In the genomic region with DNA sequence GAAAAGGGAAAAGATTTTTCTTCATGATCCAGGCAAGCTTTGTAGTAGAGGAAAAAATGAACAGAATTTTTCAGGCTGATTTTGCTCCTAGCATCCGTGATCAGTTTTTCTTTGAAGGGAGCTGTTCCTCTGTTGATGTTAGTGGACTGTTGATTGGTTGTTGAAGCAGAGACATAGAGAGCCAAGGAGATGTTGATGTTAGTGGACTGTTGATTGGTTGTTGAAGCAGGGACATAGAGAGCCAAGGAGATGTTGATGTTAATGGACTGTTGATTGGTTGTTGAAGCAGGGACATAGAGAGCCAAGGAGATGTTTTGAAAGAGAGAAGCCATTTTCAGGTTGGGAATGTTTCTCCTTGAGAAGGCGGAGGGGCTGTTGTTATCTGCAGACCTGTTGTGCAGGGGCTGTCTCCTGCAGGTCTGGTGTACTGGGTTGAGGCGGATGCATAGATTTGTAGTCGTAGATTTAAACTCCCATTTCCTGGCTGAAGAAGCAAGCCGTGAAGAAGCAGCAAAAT, we compare ENCODE assay signal across 15 mouse cellular contexts. TPM values are rescaled to one million over a fixed set of nuclear protein-coding genes. Genes with fewer than 3 reads are reported as not detected.
A peak's percentile ranks its signal among the peaks of the same experiment; 100 is the strongest.
DNase-seq lines count a peak whose midpoint lies in the region; ATAC-seq and TF ChIP-seq lines count a peak whose summit lies in the region.
"Had no signal": no experiment of that assay in that cellular context is flagged by ENCODE, and none has a peak within 500 bp of the region (broad histone marks: within the 10 kb centered on the region; RNA-seq: fewer than 3 reads in every experiment).

No protein-coding gene starts in this region.

- no peak for DNase-seq in forebrain, postnatal 0 days
- DNase-seq in forebrain, embryonic 11.5 days (ENCODE audit: low spot score), result no peak
- no peak for DNase-seq in intestine, embryonic 14.5 days (ENCODE audit: low spot score)
- peak; percentile 85 for DNase-seq in brain, adult 2 months (ENCODE audit: low read depth, low spot score)
- DNase-seq in lung, postnatal 10 days, result peak; percentile 44
- DNase-seq in embryo, embryonic 9.5 days (ENCODE audit: extremely low spot score), result no peak
- DNase-seq: B cell, adult 2 months; cerebellum, postnatal 36 days; kidney, adult 18-20 months had no signal

- H3K4me3 ChIP-seq in forebrain, postnatal 0 days (ENCODE audit: low read depth, low read length), result no peak overlapping the region
- no peak overlapping the region for H3K4me3 ChIP-seq in forebrain, embryonic 11.5 days (ENCODE audit: low read depth, low read length)
- no peak overlapping the region for H3K4me3 ChIP-seq in intestine, embryonic 14.5 days (ENCODE audit: low read depth, low read length)
- H3K4me3 ChIP-seq in intestine, embryonic 15.5 days (replicated peaks), result no peak overlapping the region
- no peak overlapping the region for H3K4me3 ChIP-seq in kidney, embryonic 15.5 days (replicated peaks)
- H3K4me3 ChIP-seq: erythroblast, embryonic 14.5 days; limb, embryonic 13.5 days had no signal

- peak overlapping the region; percentile 19; the same call in 1 of the 2 replicates for H3K4me2 ChIP-seq in forebrain, postnatal 0 days (ENCODE audit: low read depth)
- H3K4me2 ChIP-seq in forebrain, embryonic 11.5 days (ENCODE audit: low read depth, low read length, severe bottlenecking), result no peak overlapping the region
- peak overlapping the region; percentile 22; the same call in 1 of the 2 replicates for H3K4me2 ChIP-seq in intestine, embryonic 14.5 days (ENCODE audit: low read length)
- H3K4me2 ChIP-seq in intestine, embryonic 15.5 days (replicated peaks), result no peak overlapping the region
- no peak overlapping the region for H3K4me2 ChIP-seq in kidney, embryonic 15.5 days
- H3K4me2 ChIP-seq: limb, embryonic 13.5 days had no signal

- peaks cover 46% of the 10 kb centered on the region for H3K4me1 ChIP-seq in forebrain, postnatal 0 days (ENCODE audit: insufficient read depth)
- H3K4me1 ChIP-seq in forebrain, embryonic 11.5 days (replicated peaks; ENCODE audit: control insufficient read depth, insufficient read depth, low read length), result peaks cover 9% of the 10 kb centered on the region; the same call in 1 of the 2 replicates
- peaks cover 63% of the 10 kb centered on the region for H3K4me1 ChIP-seq in intestine, embryonic 14.5 days (replicated peaks; ENCODE audit: control insufficient read depth, insufficient read depth, low read length)
- H3K4me1 ChIP-seq in intestine, embryonic 15.5 days (replicated peaks), result peaks cover 43% of the 10 kb centered on the region
- H3K4me1 ChIP-seq in kidney, embryonic 15.5 days, result peaks cover 70% of the 10 kb centered on the region

- H3K9ac ChIP-seq in forebrain, postnatal 0 days, result no peak overlapping the region
- no peak overlapping the region for H3K9ac ChIP-seq in forebrain, embryonic 11.5 days (ENCODE audit: low read length)
- H3K9ac ChIP-seq in intestine, embryonic 14.5 days (ENCODE audit: low read length), result no peak overlapping the region
- H3K9ac ChIP-seq in intestine, embryonic 15.5 days, result no peak overlapping the region
- no peak overlapping the region for H3K9ac ChIP-seq in kidney, embryonic 15.5 days
- H3K9ac ChIP-seq: limb, embryonic 13.5 days had no signal

- H3K27me3 ChIP-seq in forebrain, postnatal 0 days (ENCODE audit: insufficient read depth, low read length), result no peaks in the 10 kb centered on the region
- no peaks in the 10 kb centered on the region for H3K27me3 ChIP-seq in forebrain, embryonic 11.5 days (ENCODE audit: control insufficient read depth, insufficient read depth, low read length)
- no peaks in the 10 kb centered on the region for H3K27me3 ChIP-seq in intestine, embryonic 14.5 days (replicated peaks; ENCODE audit: control insufficient read depth, insufficient read depth, low read length)
- no peaks in the 10 kb centered on the region for H3K27me3 ChIP-seq in intestine, embryonic 15.5 days (replicated peaks)
- H3K27me3 ChIP-seq in kidney, embryonic 15.5 days, result no peaks in the 10 kb centered on the region
- H3K27me3 ChIP-seq: limb, embryonic 13.5 days had no signal

- H3K27ac ChIP-seq in forebrain, postnatal 0 days (ENCODE audit: low read depth, low read length), result no peak overlapping the region
- H3K27ac ChIP-seq in forebrain, embryonic 11.5 days (ENCODE audit: low read depth, low read length), result no peak overlapping the region
- H3K27ac ChIP-seq in intestine, embryonic 14.5 days (ENCODE audit: low read depth), result no peak overlapping the region
- H3K27ac ChIP-seq in intestine, embryonic 15.5 days, result no peak overlapping the region
- no peak overlapping the region for H3K27ac ChIP-seq in kidney, embryonic 15.5 days
- H3K27ac ChIP-seq: limb, embryonic 13.5 days had no signal

- 63% methylated on average over 5 of the region's 5 CpGs for WGBS in forebrain, postnatal 0 days
- WGBS in forebrain, embryonic 11.5 days, result 87% methylated on average over 5 of the region's 5 CpGs
- 37% methylated on average over 5 of the region's 5 CpGs for WGBS in intestine, embryonic 14.5 days
- 42% methylated on average over 5 of the region's 5 CpGs for WGBS in intestine, embryonic 15.5 days
- 53% methylated on average over 5 of the region's 5 CpGs for WGBS in kidney, embryonic 15.5 days

- TF ChIP-seq CTCF in forebrain, postnatal 0 days (IDR thresholded peaks at IDR 0.05; ENCODE audit: low read depth), result no peak

- ATAC-seq in forebrain, postnatal 0 days, result no peak
- ATAC-seq in forebrain, embryonic 11.5 days (replicated peaks; ENCODE audit: low FRiP score), result no peak
- no peak for ATAC-seq in intestine, embryonic 14.5 days (replicated peaks; ENCODE audit: low FRiP score, low TSS enrichment, low read depth)
- ATAC-seq in intestine, embryonic 15.5 days, result no peak
- ATAC-seq in kidney, embryonic 15.5 days (replicated peaks; ENCODE audit: low FRiP score), result no peak
- ATAC-seq: activated CD4-positive, CD25-positive, alpha-beta regulatory T cell, adult 4 months had no signal

- no peaks in the 10 kb centered on the region for H3K36me3 ChIP-seq in forebrain, postnatal 0 days (ENCODE audit: insufficient read depth)
- H3K36me3 ChIP-seq in forebrain, embryonic 11.5 days (ENCODE audit: control insufficient read depth, insufficient read depth, low read length), result no peaks in the 10 kb centered on the region
- no peaks in the 10 kb centered on the region for H3K36me3 ChIP-seq in intestine, embryonic 14.5 days (ENCODE audit: control insufficient read depth, insufficient read depth, low read length)
- H3K36me3 ChIP-seq in intestine, embryonic 15.5 days, result no peaks in the 10 kb centered on the region
- H3K36me3 ChIP-seq in kidney, embryonic 15.5 days, result peaks cover 5% of the 10 kb centered on the region; the same call in 1 of the 2 replicates

- H3K9me3 ChIP-seq in forebrain, postnatal 0 days (ENCODE audit: low read length), result no peaks in the 10 kb centered on the region
- H3K9me3 ChIP-seq in forebrain, embryonic 11.5 days (ENCODE audit: control insufficient read depth, low read length), result no peaks in the 10 kb centered on the region
- H3K9me3 ChIP-seq in intestine, embryonic 14.5 days (ENCODE audit: control insufficient read depth, low read length), result no peaks in the 10 kb centered on the region
- H3K9me3 ChIP-seq in intestine, embryonic 15.5 days, result no peaks in the 10 kb centered on the region
- no peaks in the 10 kb centered on the region for H3K9me3 ChIP-seq in kidney, embryonic 15.5 days (replicated peaks)
- H3K9me3 ChIP-seq: limb, embryonic 13.5 days had no signal

RNA-seq across cellular contexts. Expression of gene Gnaq, which starts 5.5 kb away (rescaled TPM):
- total RNA-seq in forebrain, postnatal 0 days (2014; rRNA removed), result 115 and 143 TPM in 2 replicates
- polyA plus RNA-seq in forebrain, postnatal 0 days (2015; fragmentation: Nextera tagmentation; extraction: Ambion mirVana), result 60.1 and 94.2 TPM in 2 replicates
- 19.7 and 21.4 TPM in 2 replicates for polyA plus RNA-seq in forebrain, embryonic 11.5 days (2014; fragmentation: Nextera tagmentation; extraction: Ambion mirVana)
- 18.4 and 18.8 TPM in 2 replicates for polyA plus RNA-seq in intestine, embryonic 14.5 days (2014; fragmentation: Nextera tagmentation; extraction: Ambion mirVana)
- polyA plus RNA-seq in intestine, embryonic 15.5 days (2015; fragmentation: Nextera tagmentation; extraction: Ambion mirVana), result 28.1 and 28.3 TPM in 2 replicates
- 36.2 and 41.6 TPM in 2 replicates for polyA plus RNA-seq in kidney, embryonic 15.5 days (2015; fragmentation: Nextera tagmentation; extraction: Ambion mirVana)
- total RNA-seq: MEL had no signal
- polyA plus RNA-seq: erythroblast, embryonic 14.5 days had no signal

Comparison
In these comparisons a context has a peak if more than half of its experiments do, and no peak if none do; other contexts are left out.
1. H3K4me2 ChIP-seq: peak in forebrain, postnatal 0 days (single experiment) and intestine, embryonic 14.5 days (single experiment); none in forebrain, embryonic 11.5 days (single experiment), intestine, embryonic 15.5 days (single experiment) and kidney, embryonic 15.5 days (single experiment).
2. DNase-seq: peak in brain, adult 2 months (single experiment) and lung, postnatal 10 days (single experiment); none in forebrain, postnatal 0 days (single experiment), forebrain, embryonic 11.5 days (single experiment), intestine, embryonic 14.5 days (single experiment) and embryo, embryonic 9.5 days (single experiment).